Mouse (Mus musculus) stomach, embryonic 14.5 days (tissue): ENCODE data around the gene Spata13. TPM values are rescaled to one million over a fixed set of nuclear protein-coding genes. Genes with fewer than 3 reads are reported as not detected.

ENCODE experiments used
- ATAC-seq: fragments of 200-750 bp; cut with Nextera tagmentation; 2 replicates; pipeline ENCODE4 v1.8.0; 2017; ENCODE audit warnings: low read depth, moderate TSS enrichment; ENCODE audit not compliant: insufficient number of reproducible peaks, insufficient read depth, low FRiP score
- H3K27ac ChIP-seq: fragments of 300-500 bp; sonication (generic); 2 replicates; pipeline ENCODE4 v1.5.1; 2014; ENCODE audit warnings: mild to moderate bottlenecking, low read length, moderate library complexity, mixed read lengths
- H3K27me3 ChIP-seq: fragments of 300-500 bp; sonication (generic); 2 replicates; pipeline ENCODE4 v1.6.1; 2014; ENCODE audit warnings: low read length, control low read depth, mixed read lengths; ENCODE audit not compliant: control insufficient read depth, insufficient read depth
- H3K36me3 ChIP-seq: fragments of 300-500 bp; sonication (generic); 2 replicates; pipeline ENCODE4 v1.6.1; 2014; ENCODE audit warnings: mild to moderate bottlenecking, control low read depth, low read length, moderate library complexity, mixed read lengths; ENCODE audit not compliant: control insufficient read depth, insufficient read depth
- H3K4me1 ChIP-seq: fragments of 300-500 bp; sonication (generic); 2 replicates; pipeline ENCODE4 v1.6.1; 2014; ENCODE audit warnings: low read length, control low read depth, mixed read lengths; ENCODE audit not compliant: control insufficient read depth, insufficient read depth
- H3K4me2 ChIP-seq: fragments of 300-500 bp; sonication (generic); replicated peaks from 2 replicates; pipeline ENCODE4 v1.6.1; 2014; ENCODE audit warnings: low read depth, low read length, control low read depth
- H3K4me3 ChIP-seq: fragments of 300-500 bp; sonication (generic); 2 replicates; pipeline ENCODE4 v1.5.1; 2014; ENCODE audit warnings: low read depth, low read length, control low read depth
- H3K9ac ChIP-seq: fragments of 300-500 bp; sonication (generic); replicated peaks from 2 replicates; pipeline ENCODE4 v1.6.1; 2014; ENCODE audit warnings: low read depth, mild to moderate bottlenecking, control low read depth, low read length, moderate library complexity, mixed read lengths
- H3K9me3 ChIP-seq: fragments of 300-500 bp; sonication (generic); 2 replicates; pipeline ENCODE4 v1.6.1; 2016; ENCODE audit warnings: low read depth, low read length, control low read depth; ENCODE audit not compliant: control insufficient read depth
- WGBS: fragments of 180-500 bp; shearing (Covaris S2); extraction: QIAGEN DNeasy Blood & Tissue Kit; methylation state at CpG from one replicate; pipeline ENCODE4 v1.1.7; 2014; 5-methylcytosine and 5-hydroxymethylcytosine counted together
- polyA plus RNA-seq: library from polyadenylated mRNA; unstranded; fragments of >200 nt; fragmentation: Nextera tagmentation; extraction: Ambion mirVana; gene quantifications from 2 replicates; pipeline ENCODE4 v1.2.1, GENCODE M21; 2014

Spata13 gene
- polyA plus RNA-seq, 1 experiment from 2014 or later: 17.9 TPM

DNA sequence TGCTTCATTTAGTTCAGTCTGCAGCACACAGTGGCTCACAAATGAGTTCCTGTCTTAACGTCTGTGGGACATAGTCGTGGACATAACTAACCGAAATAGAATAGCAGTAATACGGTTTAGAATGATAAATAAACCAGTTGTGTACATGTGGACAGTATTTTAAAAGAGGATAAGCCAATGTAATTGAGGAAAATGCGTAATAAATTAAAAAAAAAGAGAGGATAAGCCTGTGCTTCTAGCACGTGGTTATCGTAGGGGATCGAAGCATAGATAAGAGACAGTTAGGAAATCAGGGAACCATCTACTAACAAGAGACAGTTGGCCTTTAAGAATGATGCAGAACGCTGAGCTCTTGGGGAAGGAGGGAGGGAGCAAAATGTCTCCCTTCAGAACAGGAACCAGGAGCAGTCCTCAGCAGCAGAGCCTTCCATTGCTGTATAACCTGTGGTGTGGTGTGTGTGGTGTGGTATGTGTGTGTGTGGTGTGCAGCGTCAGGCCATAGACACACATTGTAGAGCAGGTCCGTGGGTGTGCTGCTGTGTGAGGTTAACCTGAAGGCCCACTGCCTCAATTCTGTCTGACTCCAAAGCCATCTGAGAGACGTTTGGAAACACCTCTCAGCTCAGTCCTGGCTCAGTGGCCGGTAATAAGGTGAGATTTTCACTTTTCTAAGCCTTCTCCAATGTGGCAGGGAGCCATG is 102.2 kb downstream of the Spata13 start:
- no peak overlapping the region for H3K9ac ChIP-seq
- WGBS: 59% methylated on average over 13 of the region's 13 CpGs
- H3K27me3 ChIP-seq: no peaks in the 10 kb centered on the region

DNA sequence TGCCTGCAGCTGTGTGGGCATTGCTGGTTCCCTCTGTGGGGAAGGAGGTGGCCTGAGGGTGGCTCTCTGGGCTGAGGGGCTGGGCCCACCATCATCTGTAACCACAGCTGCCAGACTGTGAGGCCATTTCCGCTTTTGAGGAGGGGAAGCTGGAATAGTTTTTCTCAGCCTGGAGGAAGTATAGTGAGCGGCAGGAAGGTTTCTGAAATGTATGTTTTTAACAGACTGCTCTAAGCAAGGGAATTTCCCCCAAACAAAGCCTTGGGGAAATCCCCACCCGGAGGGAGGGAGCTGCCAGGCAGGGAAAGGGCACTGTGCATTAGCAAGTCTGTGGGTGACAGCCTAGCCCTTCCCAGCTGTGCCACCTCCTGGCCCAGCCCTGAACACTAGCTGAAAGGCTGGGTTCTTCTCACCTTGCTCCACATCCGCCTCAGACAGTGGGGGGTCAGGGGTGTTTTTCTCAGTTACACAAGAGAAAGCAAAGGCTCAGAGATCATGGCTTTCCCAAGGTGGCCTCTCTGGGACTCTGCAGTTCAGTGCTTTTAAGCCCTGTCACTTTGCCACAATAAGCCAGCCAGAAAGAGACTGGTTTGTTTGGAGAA is 102.9 kb downstream of the Spata13 start:
- Histone ChIP-seq H3K9ac (no peak overlapping the region), H3K27ac (peak overlapping the region; percentile 89), H3K36me3 (no peaks in the 10 kb centered on the region), H3K4me1 (peaks cover 44% of the 10 kb centered on the region), H3K4me3 (no peak overlapping the region), H3K9me3 (no peaks in the 10 kb centered on the region), H3K4me2 (peak overlapping the region; percentile 8; the same call in 1 of the 2 replicates), H3K27me3 (no peaks in the 10 kb centered on the region)
- 8% methylated on average over 4 of the region's 4 CpGs for WGBS
- ATAC-seq: peak; percentile 21; the same call in 1 of the 2 replicates

More for the DNA sequence above, 102.2 kb downstream of the Spata13 start:
- peak overlapping the region; percentile 8; the same call in 1 of the 2 replicates for H3K4me2 ChIP-seq
- ATAC-seq: no peak
- peak overlapping the region; percentile 89 for H3K27ac ChIP-seq
- no peaks in the 10 kb centered on the region for H3K9me3 ChIP-seq
- H3K4me3 ChIP-seq: no peak overlapping the region
- H3K36me3 ChIP-seq: no peaks in the 10 kb centered on the region
- peaks cover 39% of the 10 kb centered on the region for H3K4me1 ChIP-seq

DNA sequence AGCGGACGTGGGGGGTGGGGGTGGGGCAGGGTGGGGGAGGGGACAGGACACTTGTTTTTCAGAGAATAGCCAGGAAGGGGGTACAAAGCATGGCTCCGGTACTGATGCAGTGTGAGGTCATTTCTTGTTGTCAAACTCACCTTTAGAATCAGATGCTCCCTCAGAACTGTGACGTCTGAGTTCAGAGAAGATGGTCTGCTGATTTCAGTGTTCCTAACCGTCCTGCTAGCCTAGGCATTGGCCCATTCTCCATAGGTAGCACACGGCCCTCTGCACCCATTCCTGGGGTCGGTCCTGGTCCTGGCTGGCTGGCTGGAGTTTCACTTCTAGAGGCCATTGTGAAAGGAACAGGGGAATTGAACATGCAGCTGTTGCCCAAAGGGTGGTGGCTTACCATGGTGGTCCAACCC is 103.4 kb downstream of the Spata13 start:
- peak overlapping the region; percentile 8; the same call in 1 of the 2 replicates for H3K4me2 ChIP-seq
- H3K36me3 ChIP-seq: no peaks in the 10 kb centered on the region
- no peak for ATAC-seq
- H3K27me3 ChIP-seq: no peaks in the 10 kb centered on the region
- no peak overlapping the region for H3K4me3 ChIP-seq
- H3K9me3 ChIP-seq: no peaks in the 10 kb centered on the region
- H3K9ac ChIP-seq: no peak overlapping the region
- H3K27ac ChIP-seq: peak overlapping the region; percentile 89; the same call in 1 of the 2 replicates
- peaks cover 50% of the 10 kb centered on the region for H3K4me1 ChIP-seq
- WGBS: 26% methylated on average over 7 of the region's 7 CpGs

DNA sequence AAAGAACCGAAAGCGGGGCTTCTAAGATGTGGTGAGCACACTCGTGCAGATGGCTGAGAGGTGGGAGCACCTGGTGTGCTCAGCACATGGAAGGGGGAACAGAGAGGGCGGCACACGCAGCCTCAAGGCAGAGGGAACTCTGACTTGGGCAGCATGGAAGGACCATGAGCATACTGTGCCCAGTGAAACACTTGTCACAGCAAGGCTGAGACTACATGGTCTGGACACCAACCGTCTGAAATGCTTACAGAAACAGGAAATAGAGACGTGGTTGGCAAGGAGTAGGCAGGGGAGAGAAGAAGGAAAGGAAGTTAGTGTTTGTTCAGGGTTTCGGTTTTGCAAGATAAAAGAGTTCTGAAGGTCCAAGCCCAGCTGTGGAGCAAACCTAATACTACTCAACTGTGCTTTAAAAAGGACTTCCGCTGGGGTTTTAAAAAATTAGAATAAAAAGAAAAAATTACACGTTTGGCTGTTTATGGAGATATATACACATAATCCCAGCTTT is 104.7 kb downstream of the Spata13 start:
- Histone ChIP-seq H3K4me1 (peaks cover 47% of the 10 kb centered on the region), H3K4me3 (no peak overlapping the region), H3K36me3 (no peaks in the 10 kb centered on the region), H3K27me3 (no peaks in the 10 kb centered on the region), H3K27ac (peak overlapping the region; percentile 59; the same call in 1 of the 2 replicates), H3K9me3 (no peaks in the 10 kb centered on the region), H3K9ac (no peak overlapping the region), H3K4me2 (no peak overlapping the region)
- 58% methylated on average over 10 of the region's 10 CpGs for WGBS
- ATAC-seq: no peak

DNA sequence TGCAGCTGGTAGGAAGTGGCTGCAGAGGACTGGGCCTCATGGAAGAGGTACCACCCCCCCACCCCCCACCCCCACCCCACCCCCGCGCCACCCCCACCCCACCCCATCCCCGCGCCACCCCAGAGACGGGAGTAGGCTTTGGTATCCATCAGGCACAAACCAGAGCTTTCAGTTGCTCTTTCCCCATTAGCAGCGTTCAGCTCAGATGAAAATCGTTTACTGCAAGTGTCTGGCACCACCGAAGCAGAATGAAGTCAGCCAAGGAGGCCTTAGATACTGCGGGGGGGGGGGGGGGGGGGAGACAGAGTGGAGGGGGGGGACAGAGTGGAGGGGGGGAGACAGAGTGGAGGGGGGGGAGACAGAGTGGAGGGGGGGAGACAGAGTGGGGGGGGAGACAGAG is 105.4 kb downstream of the Spata13 start:
- H3K27ac ChIP-seq: no peak overlapping the region; the same call in 1 of the 2 replicates
- peaks cover 43% of the 10 kb centered on the region for H3K4me1 ChIP-seq
- H3K36me3 ChIP-seq: no peaks in the 10 kb centered on the region
- WGBS: 9% methylated on average over 8 of the region's 9 CpGs
- no peaks in the 10 kb centered on the region for H3K27me3 ChIP-seq
- no peak for ATAC-seq
- H3K9me3 ChIP-seq: no peaks in the 10 kb centered on the region
- no peak overlapping the region for H3K9ac ChIP-seq
- no peak overlapping the region for H3K4me3 ChIP-seq
- H3K4me2 ChIP-seq: no peak overlapping the region

DNA sequence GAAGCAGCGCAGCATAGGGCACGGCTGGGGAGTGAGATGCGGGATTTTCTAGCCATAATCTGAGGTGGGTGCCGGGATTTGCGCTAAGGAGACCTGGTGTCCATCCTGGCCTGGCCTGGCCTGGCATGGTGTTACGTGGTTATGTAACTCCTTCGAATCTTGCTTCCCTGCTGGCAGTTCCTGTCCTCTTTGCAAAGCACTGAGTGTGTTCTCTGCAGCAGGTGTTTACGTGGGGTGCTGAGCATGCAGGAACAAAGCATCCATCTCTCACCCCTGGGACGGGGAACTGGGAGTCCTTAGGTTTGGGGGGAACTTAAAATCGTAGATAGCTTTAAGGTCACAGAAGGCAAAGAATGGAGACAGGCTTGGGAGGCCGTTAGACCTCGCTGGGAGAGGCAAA is 105.8 kb downstream of the Spata13 start:
- H3K4me1 ChIP-seq: peaks cover 43% of the 10 kb centered on the region
- no peak for ATAC-seq
- no peaks in the 10 kb centered on the region for H3K9me3 ChIP-seq
- no peak overlapping the region for H3K4me2 ChIP-seq
- peak overlapping the region; percentile 49; the same call in 1 of the 2 replicates for H3K27ac ChIP-seq
- H3K4me3 ChIP-seq: no peak overlapping the region
- no peaks in the 10 kb centered on the region for H3K36me3 ChIP-seq
- 72% methylated on average over 12 of the region's 12 CpGs for WGBS
- no peaks in the 10 kb centered on the region for H3K27me3 ChIP-seq
- H3K9ac ChIP-seq: no peak overlapping the region

DNA sequence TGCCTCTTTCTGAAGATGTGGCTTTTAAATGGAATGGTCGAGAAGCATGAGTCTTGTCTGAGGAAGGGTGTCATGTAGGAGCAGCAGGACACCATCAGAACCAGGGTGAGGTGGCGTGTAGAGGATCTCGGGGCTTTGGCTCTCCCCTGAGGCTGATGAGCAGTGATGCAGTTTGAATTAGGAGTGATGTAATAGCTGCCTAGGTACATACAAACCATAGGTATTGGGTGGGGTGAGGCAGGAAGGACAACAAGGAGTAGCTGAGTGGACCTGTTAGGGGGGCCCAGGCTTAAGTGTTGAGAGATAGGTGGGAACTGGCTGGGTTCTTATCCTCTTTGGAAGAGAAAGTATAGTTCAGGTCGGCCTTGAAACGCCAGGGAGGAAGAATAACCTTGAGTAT is 106.7 kb downstream of the Spata13 start:
- H3K4me3 ChIP-seq: no peak overlapping the region
- 69% methylated on average over 5 of the region's 5 CpGs for WGBS
- no peaks in the 10 kb centered on the region for H3K36me3 ChIP-seq
- H3K4me1 ChIP-seq: peaks cover 43% of the 10 kb centered on the region
- no peaks in the 10 kb centered on the region for H3K27me3 ChIP-seq
- ATAC-seq: no peak
- H3K9me3 ChIP-seq: no peaks in the 10 kb centered on the region
- no peak overlapping the region for H3K27ac ChIP-seq
- no peak overlapping the region for H3K9ac ChIP-seq
- no peak overlapping the region for H3K4me2 ChIP-seq

DNA sequence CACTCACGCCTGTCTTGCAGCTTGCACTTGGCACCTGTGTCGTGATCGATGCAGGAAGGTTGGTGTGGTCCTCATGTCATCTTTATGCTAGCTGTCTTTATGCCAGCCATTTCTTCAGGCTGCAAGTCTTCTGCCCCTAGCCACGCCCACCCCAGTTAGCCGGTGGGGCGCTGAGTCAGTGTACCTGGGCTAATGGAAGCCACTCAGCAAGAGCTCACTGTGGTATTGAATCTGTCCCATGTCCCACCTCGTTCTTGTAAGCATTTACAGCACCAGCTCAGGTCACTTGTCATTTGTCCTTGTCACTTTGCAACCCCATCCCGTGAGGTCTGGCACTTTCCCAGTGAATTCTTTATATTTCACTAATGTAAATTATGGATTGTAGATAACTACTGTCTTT is 107.2 kb downstream of the Spata13 start:
- Histone ChIP-seq H3K4me1 (peaks cover 41% of the 10 kb centered on the region), H3K9ac (no peak overlapping the region), H3K27ac (peak overlapping the region; percentile 39; the same call in 1 of the 2 replicates), H3K27me3 (no peaks in the 10 kb centered on the region), H3K9me3 (no peaks in the 10 kb centered on the region), H3K36me3 (no peaks in the 10 kb centered on the region), H3K4me2 (no peak overlapping the region), H3K4me3 (no peak overlapping the region)
- 54% methylated on average over 8 of the region's 8 CpGs for WGBS
- no peak for ATAC-seq
